Mouse (Mus musculus): Measurements from ENCODE around the gene C1qtnf2.

DNA sequence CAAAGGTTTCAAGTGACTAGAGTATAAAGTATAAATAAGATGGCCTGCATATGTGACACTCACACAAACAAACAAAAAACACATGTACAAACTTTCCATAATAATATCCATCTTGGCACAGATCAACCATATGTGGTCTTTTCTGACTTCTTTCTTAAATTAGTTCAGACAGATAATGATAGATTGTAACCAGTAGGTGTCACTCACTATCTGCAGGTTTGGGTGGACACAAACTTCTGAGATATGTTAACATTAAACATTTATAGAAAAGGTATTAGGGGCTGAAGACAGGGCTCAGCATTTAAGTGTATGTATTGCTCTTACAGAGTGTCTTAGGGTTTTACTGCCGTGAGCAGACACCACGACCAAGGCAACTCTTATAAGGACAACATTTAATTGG, 21.8 kb upstream of the C1qtnf2 start:
- TF ChIP-seq CTCF (IDR thresholded peaks at IDR 0.05; ENCODE audit: extremely low read depth, insufficient read length, insufficient replicate concordance, low read depth, low read length) (no peak), POLR2A (IDR thresholded peaks at IDR 0.05; ENCODE audit: low read depth, low read length) (no peak)

All from small intestine, adult 2 months (tissue).